Mouse (Mus musculus): ENCODE measurements at regions not wholly inside any gene's neighbourhood (a gene's known extent, or its start where the extent isn't known, plus 50 kb on each side); places are given as distances from the start of the nearest gene placed in this dataset.
A peak's percentile ranks its signal among the peaks of the same experiment; 100 is the strongest.

GRCm38 (mm10) chr9:115562783-115563182 lies 252.6 kb upstream of the Stt3b start:
- Histone ChIP-seq H3K4me3 (ENCODE audit: insufficient read depth, low read depth, low read length) (no peak overlapping the region), H3K27me3 (replicated peaks; ENCODE audit: control insufficient read depth, insufficient read depth, low read length) (no peaks in the 10 kb centered on the region), H3K4me1 (ENCODE audit: control insufficient read depth, insufficient read depth, low read length) (no peaks in the 10 kb centered on the region), H3K36me3 (ENCODE audit: control insufficient read depth, insufficient read depth, low read length) (no peaks in the 10 kb centered on the region), H3K27ac (ENCODE audit: insufficient read depth, low read depth, low read length) (no peak overlapping the region)
- 47% methylated on average over 4 of the region's 4 CpGs for WGBS
- no peak for TF ChIP-seq CTCF (conservative IDR thresholded peaks at IDR 0.05; ENCODE audit: insufficient read depth, insufficient read length, low read depth, low read length)
- no peak for TF ChIP-seq POLR2A (IDR thresholded peaks at IDR 0.05; ENCODE audit: low read depth, low read length)
- no peak for DNase-seq

- TF ChIP-seq CTCF (conservative IDR thresholded peaks at IDR 0.05; ENCODE audit: insufficient read depth, insufficient read length, low read depth, low read length): no peak
- TF ChIP-seq POLR2A (IDR thresholded peaks at IDR 0.05; ENCODE audit: low read depth, low read length): no peak
- Histone ChIP-seq H3K36me3 (ENCODE audit: control insufficient read depth, insufficient read depth, low read length) (no peaks in the 10 kb centered on the region), H3K27ac (ENCODE audit: insufficient read depth, low read depth, low read length) (no peak overlapping the region), H3K27me3 (replicated peaks; ENCODE audit: control insufficient read depth, insufficient read depth, low read length) (no peaks in the 10 kb centered on the region), H3K4me1 (ENCODE audit: control insufficient read depth, insufficient read depth, low read length) (no peaks in the 10 kb centered on the region), H3K4me3 (ENCODE audit: insufficient read depth, low read depth, low read length) (no peak overlapping the region)
- WGBS: 85% methylated on average over 1 of the region's 1 CpGs
- no peak for DNase-seq
Measured at GRCm38 (mm10) chr9:115564366-115564765, 254.1 kb upstream of the Stt3b start.

GRCm38 (mm10) chr9:115568693-115569334 lies 258.6 kb upstream of the Stt3b start:
- no peaks in the 10 kb centered on the region for H3K27me3 ChIP-seq (replicated peaks; ENCODE audit: control insufficient read depth, insufficient read depth, low read length)
- DNase-seq: peak; percentile 5
- no peak overlapping the region for H3K4me3 ChIP-seq (ENCODE audit: insufficient read depth, low read depth, low read length)
- TF ChIP-seq CTCF (conservative IDR thresholded peaks at IDR 0.05; ENCODE audit: insufficient read depth, insufficient read length, low read depth, low read length): no peak
- TF ChIP-seq POLR2A (IDR thresholded peaks at IDR 0.05; ENCODE audit: low read depth, low read length): no peak
- H3K27ac ChIP-seq (ENCODE audit: insufficient read depth, low read depth, low read length): no peak overlapping the region
- H3K36me3 ChIP-seq (ENCODE audit: control insufficient read depth, insufficient read depth, low read length): no peaks in the 10 kb centered on the region
- 57% methylated on average over 7 of the region's 7 CpGs for WGBS
- H3K4me1 ChIP-seq (ENCODE audit: control insufficient read depth, insufficient read depth, low read length): no peaks in the 10 kb centered on the region

GRCm38 (mm10) chr9:115570998-115571397 lies 260.8 kb upstream of the Stt3b start:
- no peak for TF ChIP-seq CTCF (conservative IDR thresholded peaks at IDR 0.05; ENCODE audit: insufficient read depth, insufficient read length, low read depth, low read length)
- no peak for TF ChIP-seq POLR2A (IDR thresholded peaks at IDR 0.05; ENCODE audit: low read depth, low read length)
- Histone ChIP-seq H3K27me3 (replicated peaks; ENCODE audit: control insufficient read depth, insufficient read depth, low read length) (no peaks in the 10 kb centered on the region), H3K4me3 (ENCODE audit: insufficient read depth, low read depth, low read length) (no peak overlapping the region), H3K27ac (ENCODE audit: insufficient read depth, low read depth, low read length) (no peak overlapping the region), H3K4me1 (ENCODE audit: control insufficient read depth, insufficient read depth, low read length) (no peaks in the 10 kb centered on the region), H3K36me3 (ENCODE audit: control insufficient read depth, insufficient read depth, low read length) (no peaks in the 10 kb centered on the region)
- DNase-seq: no peak
- 93% methylated on average over 4 of the region's 4 CpGs for WGBS

GRCm38 (mm10) chr9:115581116-115581515 lies 270.9 kb upstream of the Stt3b start:
- H3K36me3 ChIP-seq (ENCODE audit: control insufficient read depth, insufficient read depth, low read length): no peaks in the 10 kb centered on the region
- 73% methylated on average over 3 of the region's 3 CpGs for WGBS
- no peaks in the 10 kb centered on the region for H3K4me1 ChIP-seq (ENCODE audit: control insufficient read depth, insufficient read depth, low read length)
- TF ChIP-seq CTCF (conservative IDR thresholded peaks at IDR 0.05; ENCODE audit: insufficient read depth, insufficient read length, low read depth, low read length): no peak
- no peak for TF ChIP-seq POLR2A (IDR thresholded peaks at IDR 0.05; ENCODE audit: low read depth, low read length)
- no peak overlapping the region for H3K4me3 ChIP-seq (ENCODE audit: insufficient read depth, low read depth, low read length)
- H3K27me3 ChIP-seq (replicated peaks; ENCODE audit: control insufficient read depth, insufficient read depth, low read length): no peaks in the 10 kb centered on the region
- H3K27ac ChIP-seq (ENCODE audit: insufficient read depth, low read depth, low read length): no peak overlapping the region
- no peak for DNase-seq

- DNase-seq: no peak
- H3K27me3 ChIP-seq (replicated peaks; ENCODE audit: control insufficient read depth, insufficient read depth, low read length): no peaks in the 10 kb centered on the region
- no peak overlapping the region for H3K27ac ChIP-seq (ENCODE audit: insufficient read depth, low read depth, low read length)
- no peaks in the 10 kb centered on the region for H3K4me1 ChIP-seq (ENCODE audit: control insufficient read depth, insufficient read depth, low read length)
- no peak overlapping the region for H3K4me3 ChIP-seq (ENCODE audit: insufficient read depth, low read depth, low read length)
- no peak for TF ChIP-seq POLR2A (IDR thresholded peaks at IDR 0.05; ENCODE audit: low read depth, low read length)
- WGBS: 81% methylated on average over 11 of the region's 11 CpGs
- H3K36me3 ChIP-seq (ENCODE audit: control insufficient read depth, insufficient read depth, low read length): no peaks in the 10 kb centered on the region
Measured at GRCm38 (mm10) chr9:115583548-115583947, 273.3 kb upstream of the Stt3b start.

- no peaks in the 10 kb centered on the region for H3K27me3 ChIP-seq (replicated peaks; ENCODE audit: control insufficient read depth, insufficient read depth, low read length)
- 84% methylated on average over 7 of the region's 7 CpGs for WGBS
- H3K4me3 ChIP-seq (ENCODE audit: insufficient read depth, low read depth, low read length): no peak overlapping the region
- H3K27ac ChIP-seq (ENCODE audit: insufficient read depth, low read depth, low read length): no peak overlapping the region
- TF ChIP-seq CTCF (conservative IDR thresholded peaks at IDR 0.05; ENCODE audit: insufficient read depth, insufficient read length, low read depth, low read length) (no peak), POLR2A (IDR thresholded peaks at IDR 0.05; ENCODE audit: low read depth, low read length) (no peak)
- no peaks in the 10 kb centered on the region for H3K4me1 ChIP-seq (ENCODE audit: control insufficient read depth, insufficient read depth, low read length)
- DNase-seq: no peak
- H3K36me3 ChIP-seq (ENCODE audit: control insufficient read depth, insufficient read depth, low read length): no peaks in the 10 kb centered on the region
Measured at GRCm38 (mm10) chr9:115584874-115585273, 274.7 kb upstream of the Stt3b start.
